Mouse (Mus musculus): ENCODE results near the gene Ppp1r16b. TPM values are rescaled to one million over a fixed set of nuclear protein-coding genes. Genes with fewer than 3 reads are reported as not detected.

Gene Ppp1r16b
- polyA plus RNA-seq, 1 experiment, result 22.2 TPM

GRCm38 (mm10) chr2:158711929-158712751, 46.9 kb downstream of the Ppp1r16b start:
- no peaks in the 10 kb centered on the region for H3K36me3 ChIP-seq (ENCODE audit: control insufficient read depth, insufficient read depth, low read length)
- DNase-seq, result peak; percentile 39
- 37% methylated on average over 12 of the region's 12 CpGs for WGBS
- H3K27ac ChIP-seq (ENCODE audit: insufficient read depth, low read depth, low read length), result no peak overlapping the region
- TF ChIP-seq POLR2A (IDR thresholded peaks at IDR 0.05; ENCODE audit: low read depth, low read length), result no peak
- TF ChIP-seq CTCF (conservative IDR thresholded peaks at IDR 0.05; ENCODE audit: insufficient read depth, insufficient read length, low read depth, low read length), result no peak
- H3K4me1 ChIP-seq (ENCODE audit: control insufficient read depth, insufficient read depth, low read length), result no peaks in the 10 kb centered on the region
- H3K27me3 ChIP-seq (replicated peaks; ENCODE audit: control insufficient read depth, insufficient read depth, low read length), result no peaks in the 10 kb centered on the region
- no peak overlapping the region for H3K4me3 ChIP-seq (ENCODE audit: insufficient read depth, low read depth, low read length)

- no peaks in the 10 kb centered on the region for H3K36me3 ChIP-seq (ENCODE audit: control insufficient read depth, insufficient read depth, low read length)
- H3K4me3 ChIP-seq (ENCODE audit: insufficient read depth, low read depth, low read length), result no peak overlapping the region
- H3K4me1 ChIP-seq (ENCODE audit: control insufficient read depth, insufficient read depth, low read length), result peaks cover 17% of the 10 kb centered on the region
- WGBS, result 75% methylated on average over 6 of the region's 6 CpGs
- no peak for DNase-seq
- TF ChIP-seq CTCF (conservative IDR thresholded peaks at IDR 0.05; ENCODE audit: insufficient read depth, insufficient read length, low read depth, low read length) (no peak), POLR2A (IDR thresholded peaks at IDR 0.05; ENCODE audit: low read depth, low read length) (no peak)
- H3K27ac ChIP-seq (ENCODE audit: insufficient read depth, low read depth, low read length), result no peak overlapping the region
- no peaks in the 10 kb centered on the region for H3K27me3 ChIP-seq (replicated peaks; ENCODE audit: control insufficient read depth, insufficient read depth, low read length)
These were observed 49.6 kb downstream of the Ppp1r16b start for GRCm38 (mm10) chr2:158714826-158715225.

GRCm38 (mm10) chr2:158716066-158716465, 50.9 kb downstream of the Ppp1r16b start:
- TF ChIP-seq POLR2A (IDR thresholded peaks at IDR 0.05; ENCODE audit: low read depth, low read length), result no peak
- no peak for TF ChIP-seq CTCF (conservative IDR thresholded peaks at IDR 0.05; ENCODE audit: insufficient read depth, insufficient read length, low read depth, low read length)
- peaks cover 25% of the 10 kb centered on the region for H3K4me1 ChIP-seq (ENCODE audit: control insufficient read depth, insufficient read depth, low read length)
- no peaks in the 10 kb centered on the region for H3K27me3 ChIP-seq (replicated peaks; ENCODE audit: control insufficient read depth, insufficient read depth, low read length)
- H3K4me3 ChIP-seq (ENCODE audit: insufficient read depth, low read depth, low read length), result no peak overlapping the region
- no peaks in the 10 kb centered on the region for H3K36me3 ChIP-seq (ENCODE audit: control insufficient read depth, insufficient read depth, low read length)
- no peak overlapping the region for H3K27ac ChIP-seq (ENCODE audit: insufficient read depth, low read depth, low read length)
- DNase-seq, result no peak
- WGBS, result 44% methylated on average over 5 of the region's 5 CpGs

GRCm38 (mm10) chr2:158717551-158718418, 52.6 kb downstream of the Ppp1r16b start:
- DNase-seq, result peak; percentile 65
- TF ChIP-seq POLR2A (IDR thresholded peaks at IDR 0.05; ENCODE audit: low read depth, low read length), result no peak
- TF ChIP-seq CTCF (conservative IDR thresholded peaks at IDR 0.05; ENCODE audit: insufficient read depth, insufficient read length, low read depth, low read length), result no peak
- WGBS, result 57% methylated on average over 5 of the region's 5 CpGs
- Histone ChIP-seq H3K4me3 (ENCODE audit: insufficient read depth, low read depth, low read length) (no peak overlapping the region), H3K36me3 (ENCODE audit: control insufficient read depth, insufficient read depth, low read length) (no peaks in the 10 kb centered on the region), H3K27me3 (replicated peaks; ENCODE audit: control insufficient read depth, insufficient read depth, low read length) (no peaks in the 10 kb centered on the region), H3K4me1 (ENCODE audit: control insufficient read depth, insufficient read depth, low read length) (peaks cover 37% of the 10 kb centered on the region), H3K27ac (ENCODE audit: insufficient read depth, low read depth, low read length) (peak overlapping the region; percentile 72)

- H3K4me1 ChIP-seq (ENCODE audit: control insufficient read depth, insufficient read depth, low read length), result peaks cover 40% of the 10 kb centered on the region
- TF ChIP-seq CTCF (conservative IDR thresholded peaks at IDR 0.05; ENCODE audit: insufficient read depth, insufficient read length, low read depth, low read length), result no peak
- no peak for TF ChIP-seq POLR2A (IDR thresholded peaks at IDR 0.05; ENCODE audit: low read depth, low read length)
- DNase-seq, result peak; percentile 92
- no peak overlapping the region for H3K4me3 ChIP-seq (ENCODE audit: insufficient read depth, low read depth, low read length)
- no peaks in the 10 kb centered on the region for H3K27me3 ChIP-seq (replicated peaks; ENCODE audit: control insufficient read depth, insufficient read depth, low read length)
- H3K36me3 ChIP-seq (ENCODE audit: control insufficient read depth, insufficient read depth, low read length), result no peaks in the 10 kb centered on the region
- H3K27ac ChIP-seq (ENCODE audit: insufficient read depth, low read depth, low read length), result peak overlapping the region; percentile 99
- 58% methylated on average over 12 of the region's 12 CpGs for WGBS
These were observed 53.8 kb downstream of the Ppp1r16b start for GRCm38 (mm10) chr2:158718816-158719549.

- Histone ChIP-seq H3K27ac (ENCODE audit: insufficient read depth, low read depth, low read length) (peak overlapping the region; percentile 83), H3K27me3 (replicated peaks; ENCODE audit: control insufficient read depth, insufficient read depth, low read length) (no peaks in the 10 kb centered on the region), H3K4me3 (ENCODE audit: insufficient read depth, low read depth, low read length) (no peak overlapping the region), H3K36me3 (ENCODE audit: control insufficient read depth, insufficient read depth, low read length) (no peaks in the 10 kb centered on the region), H3K4me1 (ENCODE audit: control insufficient read depth, insufficient read depth, low read length) (peaks cover 40% of the 10 kb centered on the region)
- TF ChIP-seq POLR2A (IDR thresholded peaks at IDR 0.05; ENCODE audit: low read depth, low read length) (no peak), CTCF (conservative IDR thresholded peaks at IDR 0.05; ENCODE audit: insufficient read depth, insufficient read length, low read depth, low read length) (no peak)
- WGBS, result 41% methylated on average over 16 of the region's 16 CpGs
- DNase-seq, result peak; percentile 96
These were observed 55.6 kb downstream of the Ppp1r16b start for GRCm38 (mm10) chr2:158720715-158721370.

Measured in kidney, adult 2 months (tissue).